Mouse (Mus musculus): ENCODE measurements around the gene Nxn.
"Not testable (repeated sequence)": the region's sequence is repeated elsewhere in the genome, so short reads cannot be mapped to it uniquely, and the experiment has no call there.

Nxn gene

DNA sequence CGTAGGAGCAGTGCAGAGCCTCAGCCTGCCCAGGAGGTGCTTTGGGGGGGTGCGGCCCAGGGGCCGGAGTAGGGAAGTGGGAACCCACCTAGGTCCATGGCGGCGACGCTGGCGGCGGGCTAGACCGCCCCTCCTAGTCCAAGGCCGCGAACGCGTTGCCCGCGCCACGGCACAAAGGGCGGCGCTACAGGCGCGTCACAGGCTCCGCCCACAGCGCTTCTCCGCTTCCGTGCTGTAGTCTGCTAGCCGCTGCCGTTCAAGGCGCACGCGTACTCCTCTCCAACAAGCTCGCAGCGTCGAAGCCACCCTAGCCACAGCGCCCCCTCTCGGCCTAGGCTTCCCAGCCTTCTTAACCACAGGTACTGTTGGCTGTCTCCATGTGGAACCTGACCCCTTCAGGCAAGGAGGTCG, 181.5 kb downstream of the Nxn start, which contains the start of the genes Dbil5 and Gemin4:
Dbil5 (plus strand) TSS at position 219 of the 411 bp plus-strand sequence.
Gemin4 (minus strand) TSS at position 275 of the 411 bp plus-strand sequence.
- POLR2A ChIA-PET = interaction anchor here (0.6 to 3.6 kb wide), 47 partner anchors 8 to 1932 kb away, joined by 3 to 27 read pairs (median 3); partner anchors contain the start of genes Timm22 (in 3 of the 4), Glod4 (in 2 of the 4), Mrm3 (in 2 of the 4) and Fam57a (in 1 of the 4)
- CTCF ChIA-PET = interaction anchor here (0.5 to 1.8 kb wide), 32 partner anchors 9 to 1749 kb away, joined by 3 to 12 read pairs (median 3); partner anchors contain the start of genes Vps53 (in 2 of the 4), Fam57a (in 1 of the 4), Timm22 (in 1 of the 4) and Ywhae (in 1 of the 4)

DNA sequence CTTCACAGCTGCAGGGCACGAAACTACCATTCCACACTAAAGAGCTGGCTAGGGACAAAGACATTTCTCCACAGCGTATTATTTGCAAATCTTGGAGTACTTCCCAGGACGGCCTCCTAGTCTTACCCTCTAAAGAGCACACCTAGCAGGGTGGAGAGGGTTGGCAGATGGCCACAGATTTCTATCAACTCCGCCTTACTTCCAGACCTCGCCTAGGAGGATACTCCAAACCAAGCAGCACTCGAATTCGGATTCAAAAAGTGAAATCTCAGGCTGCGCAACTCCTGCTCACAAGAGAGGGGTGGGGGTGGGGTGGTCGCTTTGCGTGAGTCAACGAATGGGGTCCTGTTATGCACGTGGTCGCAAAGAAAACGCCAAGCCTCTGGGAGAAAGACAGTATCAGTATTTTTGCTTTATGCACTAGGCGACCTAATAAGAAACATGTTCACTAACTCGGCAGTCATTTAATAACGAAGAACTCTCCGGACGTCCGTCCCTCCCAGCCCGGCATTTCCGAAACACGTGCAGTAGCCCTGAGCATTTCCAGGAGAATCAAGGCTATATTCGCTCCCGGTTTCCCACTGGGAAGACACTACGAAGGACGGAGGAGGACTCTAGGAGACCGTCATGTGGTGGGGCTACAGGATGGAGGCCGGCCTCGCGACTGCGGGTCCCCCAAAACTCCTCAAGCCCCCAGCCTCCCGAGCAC, 182.1 kb downstream of the Nxn start:
- ChIA-PET CTCF (interaction anchor here (0.5 to 1.8 kb wide), 28 partner anchors 10 to 1750 kb away, joined by 3 to 12 read pairs (median 4); partner anchors contain the start of genes Vps53 (in 2 of the 4), Fam57a (in 1 of the 4), Timm22 (in 1 of the 4) and Ywhae (in 1 of the 4)), POLR2A (interaction anchor here (0.6 to 3.6 kb wide), 42 partner anchors 9 to 1245 kb away, joined by 3 to 27 read pairs (median 5); partner anchors contain the start of genes Fam57a (in 2 of the 4), Nxn (in 2 of the 4), Vps53 (in 2 of the 4) and Glod4 (in 1 of the 4))

DNA sequence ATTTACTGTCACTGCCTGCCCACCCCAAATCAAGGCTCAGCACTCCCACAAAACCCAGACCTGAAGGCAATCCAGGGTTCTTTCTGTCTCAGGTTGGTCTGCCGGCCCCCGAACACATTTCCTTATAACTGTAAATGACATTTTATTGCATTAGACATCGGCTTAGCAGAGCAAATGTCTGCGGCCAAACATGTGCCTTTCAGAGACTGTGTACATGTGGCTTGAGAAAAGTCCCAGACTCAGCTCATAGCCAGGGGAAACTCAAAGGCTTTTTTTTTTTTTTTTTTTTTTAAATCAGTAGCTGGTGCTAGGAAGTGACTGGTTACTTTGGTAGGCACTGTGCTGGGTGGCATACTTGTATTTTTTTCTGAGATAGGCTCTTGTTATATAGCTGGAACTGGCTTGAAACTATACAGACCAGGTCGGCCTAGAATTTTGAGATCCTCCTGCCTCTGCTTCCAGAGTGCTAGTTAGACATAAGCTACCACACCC, 182.8 kb downstream of the Nxn start:
- CTCF ChIA-PET = no interaction called here

DNA sequence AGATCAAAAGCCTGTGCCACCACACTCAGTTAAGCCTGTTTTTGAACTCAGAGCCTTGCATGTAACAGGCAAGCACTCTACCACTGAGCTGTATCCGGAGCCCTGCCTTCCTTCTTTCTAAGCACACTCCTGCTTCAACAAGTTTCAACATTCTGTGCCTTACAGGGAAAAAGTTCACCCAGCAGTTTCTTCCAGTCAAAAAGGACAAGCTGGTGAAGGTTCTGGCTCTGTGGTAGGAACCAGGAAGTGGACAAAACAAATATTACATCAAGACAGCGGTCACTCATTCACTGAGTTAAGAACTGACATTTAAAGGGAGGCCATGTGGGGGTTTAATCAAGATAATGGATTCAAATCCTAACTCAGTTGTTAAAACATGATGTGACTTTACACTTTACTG, 183.9 kb downstream of the Nxn start:
- POLR2A ChIA-PET = interaction anchor here in 2 of 4 experiments (0.7 to 3.0 kb wide), 13 partner anchors 8 to 179 kb away, joined by 3 to 11 read pairs (median 5); partner anchors contain the start of genes Fam57a (in 1 of the 2), Glod4 (in 1 of the 2), Mrm3 (in 1 of the 2) and Vps53 (in 1 of the 2)
- CTCF ChIA-PET = interaction anchor here in 1 of 4 experiments (1.6 kb wide), 1 partner anchor 192 kb away, joined by 6 read pairs; the partner anchor contains the start of gene Timm22

More for the DNA sequence above, 182.8 kb downstream of the Nxn start:
- POLR2A ChIA-PET = interaction anchor here in 3 of 4 experiments (0.6 to 3.6 kb wide), 16 partner anchors 9 to 1814 kb away, joined by 3 to 27 read pairs (median 6); partner anchors contain the start of genes Fam57a (in 1 of the 3), Nxn (in 1 of the 3) and Vps53 (in 1 of the 3)

DNA sequence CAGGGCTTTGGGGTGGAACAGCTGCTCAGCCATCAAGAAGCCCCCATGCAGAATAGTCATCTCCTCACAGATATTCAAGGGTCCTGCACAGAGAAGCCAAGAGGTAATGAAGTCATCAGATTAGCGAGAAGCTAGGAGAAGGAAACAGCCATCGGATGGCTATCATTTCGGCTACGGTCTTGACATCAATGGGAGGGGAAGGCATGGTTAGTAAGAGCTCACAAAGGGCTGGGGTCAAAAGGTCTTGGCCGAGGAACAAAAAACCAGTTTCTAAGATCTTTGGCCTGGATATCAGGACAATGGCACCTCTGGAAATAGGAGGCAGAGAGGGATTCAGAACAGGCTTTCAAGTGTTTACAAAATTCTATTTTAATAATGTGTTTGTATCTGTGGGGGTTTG, 185.1 kb downstream of the Nxn start:
- CTCF ChIA-PET = no interaction called here
- POLR2A ChIA-PET = interaction anchor here in 2 of 4 experiments (0.7 to 3.0 kb wide), 5 partner anchors 17 to 74 kb away, joined by 3 to 7 read pairs (median 3); partner anchors contain the start of genes Fam57a (in 1 of the 2) and Vps53 (in 1 of the 2)

DNA sequence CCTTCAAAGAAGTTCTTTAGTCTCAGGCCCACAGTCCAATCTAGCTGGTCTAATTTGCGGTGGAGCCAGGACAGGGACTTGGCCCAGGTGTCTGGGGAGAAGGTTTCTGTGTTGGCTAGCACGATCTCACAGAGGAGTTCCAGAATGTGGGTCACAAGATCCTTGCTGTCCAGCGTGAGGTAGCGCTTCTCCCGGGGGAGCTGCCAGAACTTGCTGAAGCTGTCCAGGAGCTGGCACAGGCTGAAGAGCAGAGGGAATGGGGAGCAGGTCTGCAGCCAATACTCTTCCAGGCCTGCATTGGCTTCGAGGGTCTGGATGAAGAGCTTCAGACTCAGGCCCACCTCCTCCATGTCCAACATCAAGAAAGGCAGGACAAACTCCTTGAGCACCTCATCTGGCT, 187.3 kb downstream of the Nxn start:
- POLR2A ChIA-PET, CTCF ChIA-PET: not testable (repeated sequence)

DNA sequence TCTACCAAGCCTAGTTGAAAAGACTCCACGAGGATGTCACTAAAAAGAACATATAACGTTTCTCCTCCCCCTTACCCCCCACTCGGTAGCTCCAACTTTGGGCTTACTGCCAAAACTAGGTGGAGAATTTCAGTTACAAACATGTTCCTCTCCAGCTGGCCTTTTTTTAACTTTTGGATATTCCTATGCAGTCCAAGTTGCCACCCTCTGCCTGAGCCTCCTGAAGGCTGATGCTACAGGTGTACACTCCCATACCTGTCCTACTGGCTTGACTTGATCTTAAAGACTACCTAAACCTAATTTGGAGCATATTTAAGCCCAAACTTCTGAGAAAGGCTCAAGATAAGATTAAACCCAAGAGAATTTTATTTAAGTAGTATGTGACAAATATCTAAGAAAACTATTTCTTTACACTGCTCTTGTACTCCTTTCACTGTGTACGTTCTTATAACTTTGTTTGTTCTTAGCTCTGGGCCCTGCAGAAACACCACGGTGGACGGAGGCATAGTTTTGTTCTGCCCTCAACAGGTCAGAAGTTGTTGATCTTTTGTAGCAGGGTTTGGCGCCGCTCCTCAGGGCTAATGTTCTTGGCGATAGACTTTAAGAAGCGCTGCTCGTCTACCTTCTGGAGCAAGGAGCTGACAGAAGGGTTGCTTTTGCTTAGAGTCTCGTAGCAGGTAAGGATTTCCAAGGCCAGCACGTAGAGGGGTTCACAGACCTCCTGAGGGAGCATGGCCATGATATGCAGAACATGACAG, 188.5 kb downstream of the Nxn start:
- ChIA-PET CTCF (no interaction called here), POLR2A (interaction anchor here in 2 of 4 experiments (0.9 to 1.5 kb wide), 2 partner anchors 13 to 52 kb away, joined by 3 to 4 read pairs; no protein-coding TSS in a partner anchor)

Measured in embryonic stem cell, embryonic (primary cell).